Mouse (Mus musculus) thymus, adult 2 months (tissue): ENCODE results near the gene Sp100.
"Not testable (repeated sequence)": the region's sequence is repeated elsewhere in the genome, so short reads cannot be mapped to it uniquely, and the experiment has no call there.

Experiments used
- CTCF ChIP-seq: fragments of 200-500 bp; IDR thresholded peaks from 2 replicates; pipeline ENCODE4 v1.5.1; 2012; ENCODE audit warnings: mild to moderate bottlenecking, control low read depth, low read length, moderate library complexity, borderline replicate concordance; ENCODE audit not compliant: control insufficient read depth, poor library complexity, insufficient read depth; ENCODE audit errors: extremely low read depth
- POLR2A ChIP-seq: fragments of 200-500 bp; IDR thresholded peaks from 2 replicates; pipeline ENCODE4 v1.6.1; 2012; ENCODE audit warnings: mild to moderate bottlenecking, low read length, control low read depth, moderate library complexity; ENCODE audit not compliant: control insufficient read depth, poor library complexity, insufficient read depth; ENCODE audit errors: extremely low read depth

GRCm38 (mm10) chr1:85608361-85608760 lies 41.4 kb upstream of the Sp100 start:
- not testable (repeated sequence) for TF ChIP-seq POLR2A, CTCF
